Mouse (Mus musculus) c-Kit-positive CD71-positive TER-119-negative erythroid progenitor cells, embryonic 14.5 days (primary cell): ENCODE data around the gene Ogfod2.

Experiments
- DNase-seq: peaks from one replicate; pipeline ENCODE4 v3.0.0-alpha.2; 2013; ENCODE audit warnings: low read depth

Ogfod2 gene

DNA sequence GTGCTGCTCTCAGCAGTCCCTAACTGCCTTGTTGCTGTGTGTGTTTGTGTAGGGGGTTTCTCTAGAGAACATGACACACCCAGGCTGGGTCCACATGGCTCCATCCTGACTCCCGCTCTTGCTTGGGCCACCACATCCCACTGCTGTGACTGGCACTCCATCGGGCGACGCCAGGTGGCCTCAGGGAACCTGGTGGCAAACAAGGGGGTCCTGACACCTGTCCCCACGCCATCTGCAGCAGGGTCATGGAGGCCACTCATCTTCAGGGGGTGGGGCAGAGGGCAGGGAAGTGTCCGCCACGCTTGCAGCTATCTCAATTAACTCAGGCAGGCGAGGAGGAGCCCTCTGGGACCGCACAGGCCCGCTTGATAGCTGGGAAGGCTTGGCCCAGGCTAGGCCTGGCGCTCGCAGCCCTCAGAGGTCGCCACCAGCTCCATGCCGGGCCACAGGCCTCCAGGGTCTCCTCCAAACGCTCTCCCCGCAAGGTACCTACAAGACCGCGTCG is 17.0 kb upstream of the Ogfod2 start:
- peak; percentile 52 for DNase-seq

DNA sequence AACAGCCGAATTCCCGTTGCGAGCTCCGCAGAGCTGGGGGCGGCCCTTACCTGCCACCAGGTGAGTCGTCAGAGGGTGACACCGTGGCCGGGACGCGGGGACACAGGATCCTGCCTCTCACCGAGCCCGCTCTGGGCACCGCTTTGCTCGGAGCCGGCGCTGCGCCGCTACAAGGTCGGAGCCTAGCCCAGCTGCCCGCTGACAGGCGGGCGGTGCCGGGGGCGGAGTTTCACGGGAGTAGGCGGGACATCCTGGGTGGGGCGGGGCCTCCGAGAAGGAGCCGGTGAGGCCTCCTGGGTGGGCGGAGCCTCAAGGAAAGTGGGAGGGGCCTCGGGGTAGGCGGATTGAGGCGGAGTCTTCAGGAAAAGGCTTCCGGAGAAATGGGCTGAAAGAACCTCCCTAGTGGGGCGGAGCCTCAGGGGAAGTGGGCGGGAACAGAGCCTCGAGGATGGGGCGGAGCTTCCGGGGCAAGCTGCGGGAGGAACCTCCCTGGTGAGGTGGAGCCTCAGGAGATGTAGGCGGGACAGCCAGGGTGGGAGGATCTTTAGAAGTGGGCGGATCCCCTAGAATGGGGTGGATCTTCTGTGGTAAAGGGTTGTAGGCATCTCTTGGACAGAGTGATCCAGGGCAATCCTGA is 16.4 kb upstream of the Ogfod2 start, which contains the start of gene Abcb9:
Abcb9 (minus strand) TSS at position 203 of the 637 bp plus-strand sequence.
- DNase-seq = peak; percentile 99

DNA sequence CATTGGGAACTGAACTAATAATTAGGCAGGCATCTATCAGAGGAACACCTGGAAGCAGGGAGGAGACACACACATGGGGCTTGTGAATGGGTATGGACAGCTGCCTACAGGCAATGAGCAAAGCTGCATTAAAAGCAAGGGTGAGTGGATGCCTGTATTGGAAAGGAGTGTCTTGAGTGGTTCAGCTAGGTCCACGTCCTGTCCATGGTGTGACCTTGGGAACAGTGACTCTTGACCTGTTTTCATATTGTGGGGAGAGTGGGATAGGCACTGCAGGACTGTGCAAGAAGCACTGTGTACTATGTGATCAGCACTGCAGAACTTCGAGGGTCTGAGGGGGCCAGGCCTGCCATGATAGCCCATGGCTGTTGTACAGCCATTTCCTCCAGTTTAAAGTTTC is 13.2 kb upstream of the Ogfod2 start:
- no peak for DNase-seq

DNA sequence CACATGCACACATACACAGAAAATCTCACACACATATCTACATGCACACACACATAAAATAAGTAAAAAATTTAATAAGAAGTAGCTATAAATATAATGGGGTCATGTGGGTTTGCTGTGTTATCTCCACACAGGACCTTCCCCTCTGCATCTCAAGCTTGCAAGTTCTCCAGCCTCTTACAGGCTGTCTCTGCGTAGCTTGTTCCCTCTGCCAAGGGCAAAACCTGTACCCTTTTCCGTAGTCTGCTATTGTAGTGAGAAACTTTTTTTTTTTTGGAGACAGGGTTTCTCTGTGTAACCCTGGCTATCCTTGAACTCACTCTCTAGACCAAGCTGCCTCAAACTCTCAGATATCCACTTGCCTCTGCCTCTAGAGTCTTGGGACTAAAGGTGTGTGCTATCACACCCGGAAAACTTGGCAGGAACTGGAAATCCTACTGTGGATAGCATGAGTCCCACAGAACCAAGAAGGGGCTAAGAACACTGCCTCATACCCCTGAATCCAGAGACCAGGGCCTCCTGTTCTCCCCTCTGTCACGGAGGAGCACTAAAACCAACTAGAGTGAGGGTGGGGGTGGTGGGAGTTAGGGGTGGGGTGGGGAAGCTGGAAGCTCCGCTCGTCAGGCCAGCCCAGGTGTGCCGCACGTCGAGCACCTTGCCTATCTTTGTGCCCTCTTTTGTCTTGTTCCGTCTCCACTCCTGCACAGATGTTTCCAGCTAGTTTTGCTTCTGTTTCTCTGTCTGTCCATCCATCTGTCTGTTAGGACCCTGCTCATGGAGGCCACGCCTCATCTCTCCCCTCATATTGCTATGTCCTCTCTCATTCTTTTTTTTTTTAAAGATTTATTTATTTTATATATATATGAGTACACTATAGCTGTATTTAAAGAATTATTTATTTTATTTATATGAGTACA is 11.7 kb upstream of the Ogfod2 start:
- DNase-seq = no peak

DNA sequence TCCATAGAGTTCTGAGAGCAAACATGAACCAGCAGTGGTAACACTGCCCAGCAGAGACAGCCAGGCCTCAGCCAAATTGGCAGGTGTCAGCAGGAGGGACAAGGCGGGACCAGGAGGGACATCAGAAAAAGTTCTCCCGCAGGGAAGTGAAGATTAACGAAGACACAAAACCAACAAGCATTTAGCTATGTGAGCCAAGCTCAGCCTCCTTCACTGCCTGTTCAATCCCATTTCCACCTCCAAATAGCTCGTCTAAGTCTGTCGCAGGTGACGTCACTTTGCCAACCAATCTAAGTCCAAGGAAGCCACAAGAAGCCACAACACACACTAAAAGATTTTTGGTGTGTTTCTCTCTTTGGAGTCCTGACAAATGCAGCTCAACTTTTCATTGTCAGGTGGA is 9.8 kb upstream of the Ogfod2 start:
- no peak for DNase-seq

DNA sequence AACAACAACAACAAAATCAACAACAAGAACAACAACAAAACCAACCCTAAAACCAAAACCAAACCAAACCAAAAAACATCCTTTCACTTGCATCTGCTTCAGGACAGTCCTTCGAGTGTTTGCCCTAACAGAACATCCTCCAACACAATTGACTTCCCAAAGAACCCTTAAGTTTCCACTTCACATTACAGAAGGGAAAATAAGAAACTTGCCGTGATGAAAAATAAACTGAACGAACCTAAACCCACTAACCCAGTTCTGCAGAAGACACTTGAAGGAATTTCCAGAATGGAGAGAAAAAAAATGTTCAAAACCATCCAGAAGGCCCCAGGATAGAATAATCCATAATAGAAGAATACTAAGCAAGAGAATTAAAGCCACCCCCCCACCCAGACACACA is 9.1 kb upstream of the Ogfod2 start:
- no peak for DNase-seq

DNA sequence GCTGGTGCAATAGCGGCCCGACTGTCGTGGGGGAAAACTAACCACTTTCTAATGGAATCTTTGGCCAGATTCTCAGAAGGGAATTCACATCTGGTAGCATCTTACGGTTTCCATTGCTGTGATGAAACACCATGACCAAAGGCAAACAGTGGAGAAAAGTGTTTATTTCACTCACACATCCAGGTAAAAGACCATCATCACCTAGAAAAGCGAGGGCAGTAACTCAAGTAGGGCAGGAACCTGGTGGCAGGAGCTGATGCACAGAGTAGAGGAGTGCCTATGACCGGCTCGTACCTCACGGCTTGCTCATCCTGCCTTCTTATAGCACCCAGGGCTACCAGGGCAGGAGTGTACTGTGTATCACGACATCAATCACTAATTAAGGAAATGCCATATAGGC is 8.5 kb upstream of the Ogfod2 start:
- no peak for DNase-seq

DNA sequence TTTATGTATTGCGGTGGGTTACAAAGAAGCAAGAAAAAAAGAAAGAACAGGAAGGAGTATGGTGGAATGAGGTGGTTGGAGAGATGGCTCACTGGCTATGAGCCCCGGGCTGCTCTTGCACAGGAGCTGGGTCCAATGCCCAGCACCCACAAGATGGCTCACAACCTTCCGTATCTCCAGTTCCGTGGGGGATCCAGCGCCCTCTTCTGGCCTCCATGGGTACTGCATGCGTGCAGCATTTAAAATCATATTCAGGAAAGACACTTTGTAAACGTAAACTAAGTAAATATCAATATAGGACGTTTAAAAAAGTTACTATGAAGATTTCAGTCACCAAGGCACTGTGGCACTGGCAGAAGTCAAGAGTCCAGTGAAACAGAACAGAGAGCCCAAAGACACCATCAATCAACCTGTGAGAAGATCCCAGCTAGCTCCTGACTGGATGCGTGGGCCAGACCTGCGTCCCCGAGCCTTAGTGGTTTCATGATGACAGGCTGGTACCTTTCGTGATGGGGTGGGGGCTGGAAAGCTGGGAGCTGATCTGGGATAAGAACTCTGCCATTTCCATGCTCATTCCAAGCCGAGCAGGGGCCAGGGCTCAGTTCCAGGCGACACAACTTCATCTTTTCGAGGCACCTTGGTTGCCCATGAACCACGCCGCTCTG is 888 bp upstream of the Ogfod2 start:
- peak; percentile 30 for DNase-seq

DNA sequence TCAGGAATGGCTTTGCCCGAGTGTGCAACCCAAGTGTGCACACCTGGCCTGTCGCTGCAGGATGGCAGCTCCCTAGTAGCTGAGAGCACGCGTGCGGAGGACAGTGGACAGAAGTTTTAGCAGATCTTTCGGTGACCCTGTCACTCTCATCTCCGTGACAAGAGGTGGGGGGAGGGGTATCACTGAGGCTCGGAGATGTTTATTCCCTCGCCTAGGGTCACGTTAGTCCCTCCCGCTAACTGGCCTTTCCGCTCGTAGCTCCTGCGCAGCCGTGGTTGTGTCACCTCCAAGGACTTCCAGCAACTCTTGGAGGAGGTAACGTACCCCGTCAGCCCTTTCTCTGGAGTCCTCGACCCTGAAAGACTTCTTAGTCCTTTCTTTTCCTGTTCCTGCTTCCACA is 434 bp downstream of the Ogfod2 start:
- peak; percentile 37 for DNase-seq

DNA sequence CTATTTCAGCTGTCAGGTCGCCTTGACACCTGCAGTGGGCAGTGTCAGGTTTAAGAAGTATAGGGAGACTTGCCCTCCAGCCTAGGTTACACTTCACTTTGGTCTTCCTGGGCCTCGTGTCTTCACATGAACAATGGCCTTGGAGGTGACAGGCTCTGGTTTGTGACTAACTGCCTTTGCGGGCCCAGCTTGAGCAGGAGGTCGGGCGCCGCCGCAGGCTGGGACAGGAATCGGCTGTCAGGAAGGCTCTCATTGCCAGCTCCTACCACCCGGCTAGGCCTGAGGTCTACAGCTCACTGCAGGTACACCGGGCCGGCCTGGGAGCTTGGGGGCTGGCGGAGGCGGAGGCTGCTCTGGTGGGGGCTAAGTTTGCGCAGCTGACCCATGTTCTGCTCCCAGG is 933 bp downstream of the Ogfod2 start:
- peak; percentile 68 for DNase-seq

DNA sequence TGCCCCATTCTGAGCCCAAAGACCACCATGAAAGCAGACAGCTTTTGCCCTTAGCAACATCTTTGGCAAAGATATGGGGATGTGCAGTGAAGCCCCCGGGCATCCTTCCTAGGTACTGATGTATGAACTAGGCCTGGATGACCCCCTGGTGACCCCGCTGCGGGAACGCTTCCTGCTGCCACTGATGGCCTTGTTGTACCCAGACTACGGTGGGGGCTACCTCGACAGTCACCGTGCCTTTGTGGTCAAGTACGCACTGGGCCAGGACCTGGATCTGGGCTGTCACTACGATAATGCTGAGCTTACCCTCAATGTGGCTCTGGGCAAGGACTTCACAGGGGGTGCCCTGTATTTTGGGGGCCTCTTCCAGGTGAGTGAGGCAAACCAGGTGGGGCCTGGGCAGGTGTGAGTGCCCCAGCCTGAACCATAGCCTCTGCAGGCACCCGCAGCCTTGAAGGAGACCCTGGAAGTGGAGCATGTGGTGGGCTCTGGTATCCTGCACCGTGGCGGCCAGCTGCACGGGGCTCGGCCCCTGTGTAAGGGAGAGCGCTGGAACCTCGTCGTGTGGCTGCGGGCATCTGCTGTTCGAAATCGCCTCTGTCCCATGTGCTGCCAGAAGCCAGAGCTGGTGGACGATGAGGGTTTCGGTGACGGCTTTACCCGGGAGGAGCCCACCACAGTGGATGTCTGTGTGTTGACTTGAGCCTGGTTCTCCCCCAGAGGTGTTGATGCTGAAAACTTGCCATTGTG is 2.4 kb downstream of the Ogfod2 start:
- no peak for DNase-seq

DNA sequence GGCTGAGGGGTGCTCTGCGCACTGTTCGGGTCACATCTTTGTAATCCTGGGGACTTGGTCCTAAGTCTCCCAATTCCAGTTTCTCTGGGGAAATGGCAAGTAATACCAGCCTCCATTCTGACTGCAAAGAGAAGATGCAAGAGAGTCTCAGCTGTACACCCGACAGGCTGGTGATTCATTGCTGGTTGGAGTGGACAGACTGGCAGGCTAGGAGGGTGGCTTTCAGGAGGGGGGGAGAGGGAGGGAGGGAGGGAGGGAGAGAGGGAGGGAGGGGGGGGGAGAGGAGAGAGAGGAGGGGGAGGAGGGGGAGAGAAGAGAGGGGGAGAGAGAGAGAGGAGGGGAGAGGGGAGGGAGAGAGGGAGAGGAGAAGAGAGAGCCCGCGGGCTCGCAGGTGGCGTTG is 3.4 kb downstream of the Ogfod2 start:
- no peak for DNase-seq

DNA sequence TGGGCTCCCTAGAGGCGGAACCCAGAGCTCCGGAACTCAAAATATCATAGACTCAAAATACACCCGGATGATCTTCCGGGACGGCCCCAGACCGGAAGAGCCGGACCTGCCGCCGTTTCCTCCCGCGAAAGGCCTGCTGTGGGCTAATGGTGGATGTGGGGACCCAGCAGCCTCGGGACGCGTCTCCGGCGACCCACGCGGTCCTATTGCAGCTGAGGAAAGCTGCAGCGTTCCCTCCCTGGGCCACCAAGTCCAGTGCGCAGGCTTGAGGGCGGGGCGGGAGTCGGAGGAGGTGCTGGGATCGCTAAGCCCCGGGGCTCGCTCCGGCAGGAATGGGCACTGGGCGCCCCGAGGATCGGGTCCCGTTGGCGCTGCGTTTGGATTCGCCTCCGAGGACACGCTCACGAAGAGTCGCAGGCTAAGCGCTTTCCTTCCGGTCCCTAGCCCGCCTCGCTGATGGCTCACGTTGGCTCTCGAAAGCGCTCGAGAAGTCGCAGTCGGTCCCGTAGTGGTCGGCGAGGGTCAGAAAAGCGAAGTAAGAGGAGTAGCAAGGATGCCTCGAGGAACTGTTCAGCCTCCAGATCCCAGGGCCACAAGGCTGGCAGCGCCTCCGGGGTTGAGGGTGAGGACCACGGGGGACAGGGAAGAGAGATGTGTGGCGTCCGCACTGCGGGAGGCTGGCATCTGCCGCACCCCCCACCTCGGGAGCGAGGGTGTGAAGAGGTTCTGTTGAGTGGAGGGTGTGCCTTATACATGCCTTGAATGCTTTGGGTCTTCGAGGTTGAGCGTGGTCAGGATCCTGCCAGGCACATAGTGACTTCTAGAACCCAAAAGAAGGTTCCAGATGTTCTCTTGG is 4.1 kb downstream of the Ogfod2 start, which contains the start of gene Arl6ip4:
Arl6ip4 (plus strand) TSS at position 100 of the 856 bp plus-strand sequence.
- DNase-seq = peak; percentile 60

DNA sequence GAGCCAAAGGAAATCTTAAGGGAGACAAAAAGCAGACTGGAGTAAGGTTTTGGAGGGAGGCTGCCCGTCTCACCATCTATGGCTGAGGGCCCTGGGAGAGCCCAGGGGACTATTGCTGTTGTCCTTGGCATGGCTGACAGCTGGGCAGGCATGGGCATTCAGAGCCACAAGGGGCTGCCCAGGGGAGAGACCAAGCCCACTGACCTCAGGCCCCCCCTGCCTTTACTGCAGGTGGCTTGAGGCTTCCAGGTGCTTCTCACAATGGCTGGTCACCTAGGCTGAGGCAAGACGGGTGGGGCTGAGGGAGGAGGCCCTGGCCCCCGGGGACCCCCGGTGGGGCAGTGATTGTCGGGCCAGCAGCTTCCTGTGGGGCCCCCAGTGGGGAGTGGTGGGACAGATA is 7.1 kb downstream of the Ogfod2 start:
- DNase-seq = no peak

DNA sequence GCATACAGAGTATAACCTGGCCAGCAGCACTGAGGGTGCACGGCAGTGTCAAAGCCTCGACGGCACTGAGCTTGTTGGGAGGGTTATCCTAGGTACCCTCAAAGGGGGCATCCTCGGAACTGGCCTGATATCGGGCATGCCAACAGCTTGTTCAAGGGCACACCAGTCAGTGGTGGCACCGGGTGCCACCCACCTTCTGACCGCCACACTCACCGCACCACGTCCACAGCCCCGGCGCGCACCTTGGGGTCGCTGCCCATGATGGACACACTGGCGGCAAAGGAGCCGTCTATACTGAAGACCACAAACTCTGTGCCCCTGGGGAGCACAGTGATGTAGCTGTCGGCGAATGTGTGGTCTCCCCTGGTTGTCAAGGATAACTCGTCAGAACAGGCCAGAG is 10.3 kb downstream of the Ogfod2 start:
- DNase-seq = no peak

DNA sequence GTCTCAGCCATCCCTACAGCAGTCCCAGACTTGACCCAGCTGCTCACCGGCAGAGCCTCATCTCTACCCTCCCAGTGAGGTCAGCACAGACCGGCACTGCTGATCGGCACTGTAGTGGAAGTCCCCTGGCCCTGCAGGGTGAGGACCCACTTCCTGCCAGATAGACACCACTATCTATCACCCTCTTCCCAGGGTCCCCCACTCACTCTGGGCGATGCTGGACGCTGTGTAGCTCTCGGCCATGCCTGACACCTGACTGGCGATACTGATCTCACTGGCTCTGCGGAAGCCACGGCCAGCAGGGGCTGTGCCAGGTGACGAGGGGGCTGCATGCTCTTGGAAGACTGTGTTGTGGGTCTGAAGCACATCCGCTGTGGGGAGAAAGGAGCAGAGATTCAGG is 13.0 kb downstream of the Ogfod2 start:
- no peak for DNase-seq

DNA sequence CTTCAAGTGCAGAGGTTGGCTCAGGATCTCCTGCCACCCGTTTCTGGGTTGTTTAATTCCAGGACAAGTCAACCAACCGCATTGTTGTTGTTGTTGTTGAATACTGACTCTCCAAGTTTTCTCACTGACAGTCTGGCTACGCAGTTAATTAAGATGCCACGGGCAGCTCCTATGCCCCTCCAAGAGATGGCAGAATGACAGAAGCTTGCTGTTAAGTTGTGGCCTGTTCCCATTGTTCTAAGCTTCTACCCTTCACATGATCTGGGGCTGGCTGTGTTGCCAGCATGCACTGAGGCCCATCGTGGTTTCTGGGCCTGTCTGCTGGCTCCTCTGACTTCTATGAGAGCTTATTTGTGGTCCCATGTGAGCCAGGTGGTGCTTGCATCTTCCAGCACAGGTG is 22.2 kb downstream of the Ogfod2 start:
- no peak for DNase-seq

DNA sequence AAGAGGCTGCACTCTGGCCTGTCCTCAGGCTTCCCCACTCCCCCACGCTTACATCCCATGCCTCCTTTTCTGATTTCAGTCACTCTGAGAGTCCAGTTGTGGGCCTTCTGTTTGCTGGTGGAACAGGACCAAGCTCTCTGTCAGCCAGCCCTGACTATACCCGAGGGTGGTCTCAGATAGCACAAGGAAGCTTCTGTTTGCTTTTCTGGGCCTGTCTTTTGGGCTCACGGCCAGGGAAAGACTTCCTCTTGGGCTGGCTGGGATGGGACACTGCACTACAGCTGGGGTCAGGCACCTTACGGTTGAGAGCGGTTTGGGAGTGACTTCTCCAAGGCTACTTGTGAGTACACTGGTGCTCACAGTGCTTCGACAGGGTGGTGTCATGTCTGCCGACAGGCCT is 26.0 kb downstream of the Ogfod2 start:
- DNase-seq = no peak

DNA sequence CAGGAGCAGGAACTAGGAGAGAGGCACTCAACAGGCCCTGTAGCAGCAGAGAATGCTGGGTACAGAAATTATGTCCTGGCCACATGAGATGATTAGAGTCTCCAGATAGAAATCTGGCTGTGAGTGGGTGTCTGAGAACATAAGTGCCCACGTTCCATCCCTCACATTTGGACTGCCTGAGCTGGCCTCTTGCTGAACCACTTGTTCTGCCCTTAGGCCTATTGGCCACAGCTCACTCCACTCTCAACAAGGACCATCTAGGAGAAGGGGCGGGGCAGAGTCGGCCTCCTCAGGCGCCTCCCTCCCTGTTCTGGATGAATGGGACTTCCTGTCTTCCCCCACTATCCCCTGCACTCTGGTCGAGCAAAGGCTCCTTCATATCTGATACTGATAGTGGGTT is 36.9 kb downstream of the Ogfod2 start:
- no peak for DNase-seq

DNA sequence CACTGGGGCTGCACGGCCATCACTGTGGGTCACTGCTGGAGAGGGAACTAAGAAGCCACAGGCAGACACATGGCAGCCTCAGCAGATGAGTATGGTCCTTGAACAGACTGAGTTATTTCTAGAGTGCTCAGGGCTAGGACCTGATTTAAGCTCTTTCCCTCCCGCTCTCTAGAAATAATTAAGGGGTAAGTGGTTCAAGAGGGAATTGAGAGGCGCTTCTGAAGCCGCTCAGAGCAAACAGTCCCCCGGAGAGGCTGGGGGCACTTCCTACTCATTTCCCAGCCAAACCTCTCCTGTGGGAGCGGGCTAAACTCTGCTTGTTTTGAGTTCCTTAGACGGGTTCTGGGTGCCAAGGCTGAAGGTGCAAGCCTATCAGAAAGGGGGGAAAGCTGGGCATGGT is 38.8 kb downstream of the Ogfod2 start:
- no peak for DNase-seq

DNA sequence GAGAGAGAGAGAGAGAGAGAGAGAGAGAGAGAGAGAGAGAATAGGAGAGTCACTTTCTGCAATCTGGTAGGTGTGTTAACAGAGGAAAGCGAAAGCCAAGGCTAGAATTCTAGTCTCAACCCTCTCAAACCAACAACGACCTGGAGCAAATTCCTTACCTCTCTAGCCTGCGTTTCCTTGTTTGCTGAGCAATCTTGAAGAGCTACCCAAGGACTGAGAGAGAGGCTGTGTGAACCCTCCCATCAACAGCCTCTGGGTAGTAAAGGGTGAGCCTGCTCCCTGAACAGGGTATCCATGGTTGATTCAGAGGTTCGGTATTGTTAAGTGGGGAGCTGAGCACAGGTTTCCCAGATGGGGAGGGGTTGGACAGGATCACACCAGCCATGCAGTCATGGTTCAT is 40.6 kb downstream of the Ogfod2 start:
- no peak for DNase-seq
